Mouse (Mus musculus): ENCODE measurements around the gene Hoxb7.

Hoxb7 gene

DNA sequence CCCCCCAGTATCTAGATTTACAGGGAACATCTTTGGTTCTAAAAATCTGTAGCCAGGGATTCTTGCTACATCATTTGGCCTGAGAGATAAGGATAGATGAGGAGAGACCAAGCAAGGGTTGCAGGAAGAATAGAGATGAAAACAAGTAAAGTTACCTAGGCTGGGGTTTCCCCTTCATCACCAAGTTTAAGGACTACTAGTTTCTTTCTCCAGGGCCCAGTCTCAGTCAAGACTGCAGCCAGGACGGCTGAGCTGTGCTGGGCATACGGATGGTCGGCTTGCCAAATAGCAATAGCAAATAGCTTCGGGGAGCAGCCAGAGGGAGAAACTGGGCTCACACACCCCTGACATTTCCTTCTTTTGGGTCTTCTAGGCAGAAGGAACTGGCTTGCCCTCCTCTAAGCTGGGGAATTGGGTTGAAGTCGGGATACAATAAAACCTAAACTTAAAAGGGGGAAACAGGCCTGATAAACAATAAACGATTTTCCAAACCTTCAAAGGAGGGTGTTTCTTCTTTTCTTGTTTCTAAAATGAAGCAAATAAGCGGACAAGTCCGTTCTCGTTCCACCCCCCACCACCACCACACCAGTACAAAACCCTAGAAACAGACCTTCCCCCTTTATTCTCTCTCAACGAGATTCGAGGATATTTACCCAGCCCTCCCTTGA, 11.7 kb downstream of the Hoxb7 start:
- peak in 1 of 2 experiments; percentile 76 for DNase-seq (ENCODE audit: inconsistent age in 2 of 2, low spot score in 1 of 2)

DNA sequence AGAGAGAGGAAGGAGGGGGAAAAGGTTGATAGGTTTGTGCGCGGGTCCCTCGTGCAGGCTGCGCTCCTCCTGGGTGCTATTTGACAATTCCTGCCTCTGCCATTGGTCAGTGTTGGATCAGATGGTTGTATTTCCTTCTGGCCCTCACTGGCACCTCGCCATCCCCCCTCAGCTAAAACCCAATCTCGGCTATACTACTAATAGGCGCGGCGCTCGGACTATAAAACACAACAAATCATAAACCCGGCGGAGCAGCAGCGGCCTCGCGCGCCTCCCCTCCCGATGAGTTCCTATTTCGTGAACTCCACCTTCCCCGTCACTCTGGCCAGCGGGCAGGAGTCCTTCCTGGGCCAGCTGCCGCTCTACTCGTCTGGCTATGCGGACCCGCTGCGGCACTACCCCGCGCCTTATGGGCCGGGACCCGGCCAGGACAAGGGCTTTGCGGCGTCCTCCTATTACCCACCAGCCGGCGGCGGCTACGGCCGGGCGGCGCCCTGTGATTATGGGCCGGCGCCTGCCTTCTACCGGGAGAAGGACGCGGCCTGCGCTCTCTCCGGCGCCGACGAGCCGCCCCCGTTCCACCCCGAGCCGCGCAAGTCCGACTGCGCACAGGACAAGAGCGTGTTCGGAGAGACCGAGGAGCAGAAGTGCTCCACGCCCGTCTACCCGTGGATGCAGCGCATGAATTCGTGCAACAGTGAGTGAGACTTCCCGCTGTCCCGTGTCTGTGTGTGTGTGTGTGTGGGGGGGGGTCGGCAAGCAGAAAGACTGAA, 12.7 kb downstream of the Hoxb7 start:
- peak in 1 of 2 experiments; percentile 92 for DNase-seq (ENCODE audit: inconsistent age in 2 of 2, low spot score in 1 of 2)

DNA sequence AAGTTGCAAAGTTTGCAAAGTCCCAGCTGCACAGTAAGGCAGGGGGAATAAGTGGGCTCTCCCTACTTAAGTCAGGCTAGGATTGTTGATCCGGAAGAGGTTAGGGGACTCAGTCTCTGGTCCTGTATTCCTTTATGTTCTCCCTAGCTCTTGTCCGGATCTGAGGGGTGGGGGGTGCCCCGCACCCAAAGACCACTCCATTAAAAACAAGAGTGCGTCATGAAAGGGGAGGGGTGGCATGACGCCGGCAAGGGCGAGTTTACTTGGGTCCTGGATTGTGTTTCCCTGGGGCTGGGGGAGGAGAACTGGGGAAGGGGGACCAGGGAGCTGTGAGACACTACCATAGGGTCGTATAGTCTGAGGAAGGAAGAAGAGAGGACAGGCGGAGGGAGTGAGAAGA, 13.4 kb downstream of the Hoxb7 start:
- peak in 1 of 2 experiments; percentile 74 for DNase-seq (ENCODE audit: inconsistent age in 2 of 2, low spot score in 1 of 2)

DNA sequence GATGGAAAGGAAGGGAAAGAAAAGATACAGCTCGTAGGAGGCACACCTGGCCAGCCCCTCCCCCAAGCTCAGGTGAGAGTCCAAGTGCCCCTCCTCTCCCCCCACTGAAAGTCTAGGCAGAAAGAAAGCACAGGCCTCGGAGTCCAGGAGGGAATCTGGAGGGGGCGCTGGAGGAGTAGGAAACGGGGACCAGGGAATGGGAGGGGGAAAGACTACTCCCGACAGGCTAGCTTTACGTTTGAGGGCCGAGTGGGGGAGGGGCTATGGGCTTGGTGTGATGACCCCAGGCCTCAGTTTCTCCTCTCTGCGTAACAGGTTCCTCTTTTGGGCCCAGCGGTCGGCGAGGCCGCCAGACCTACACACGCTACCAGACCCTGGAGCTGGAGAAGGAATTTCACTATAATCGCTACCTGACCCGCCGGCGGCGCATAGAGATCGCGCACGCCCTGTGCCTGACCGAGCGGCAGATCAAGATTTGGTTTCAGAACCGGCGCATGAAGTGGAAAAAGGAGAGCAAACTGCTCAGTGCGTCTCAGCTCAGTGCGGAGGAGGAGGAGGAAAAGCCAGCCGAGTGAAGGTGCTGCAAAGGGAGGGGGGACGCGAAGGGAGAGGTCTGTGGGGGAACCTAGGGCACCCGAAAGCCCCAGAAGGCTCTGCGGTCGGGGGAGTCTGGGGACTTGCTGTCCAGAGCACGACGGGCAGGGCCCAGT, 14.1 kb downstream of the Hoxb7 start:
- peak; percentile 60 to 78 for DNase-seq (ENCODE audit: inconsistent age in 2 of 2, low spot score in 1 of 2)

DNA sequence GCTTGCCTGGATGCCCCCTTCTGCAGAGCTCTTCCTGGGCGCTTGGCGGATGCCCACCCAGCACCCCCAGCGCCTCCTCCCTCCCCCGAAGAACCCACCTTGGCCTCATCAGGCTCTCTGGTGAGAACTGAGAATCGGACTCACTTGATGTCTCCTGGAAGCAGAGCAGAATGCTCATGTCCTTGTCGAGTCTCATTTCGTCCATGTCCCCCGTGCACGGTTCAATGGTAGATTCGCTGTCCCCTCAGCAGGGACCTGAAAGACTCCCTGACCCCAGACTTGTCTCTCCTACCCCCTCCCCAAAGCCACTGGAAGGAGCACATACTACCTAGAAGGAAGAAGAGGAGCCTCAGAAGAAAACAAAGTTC, 14.6 kb downstream of the Hoxb7 start:
- no peak for DNase-seq (ENCODE audit: inconsistent age in 2 of 2, low spot score in 1 of 2)

DNA sequence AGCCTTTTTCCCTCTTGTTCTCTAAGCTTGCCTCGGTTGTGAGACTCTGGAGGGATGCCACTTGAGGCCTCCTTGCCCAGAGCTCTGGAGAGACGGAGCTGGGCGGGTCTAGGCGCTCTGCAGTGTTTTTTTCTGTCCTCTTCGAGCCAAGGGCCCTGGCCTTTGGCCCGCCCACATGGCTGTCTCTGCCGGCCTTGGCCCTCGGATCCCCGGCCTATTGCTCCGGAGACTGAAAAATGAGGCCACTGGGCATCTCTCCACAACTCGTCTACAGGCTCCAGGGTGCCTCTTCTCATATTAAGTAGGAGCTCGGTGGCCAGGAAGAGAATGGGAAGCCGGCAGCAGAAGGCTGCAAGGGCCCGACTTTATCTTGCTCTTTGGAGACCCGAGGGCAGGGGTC, 15.4 kb downstream of the Hoxb7 start:
- DNase-seq (ENCODE audit: inconsistent age in 2 of 2, low spot score in 1 of 2) = peak in 1 of 2 experiments; percentile 95

DNA sequence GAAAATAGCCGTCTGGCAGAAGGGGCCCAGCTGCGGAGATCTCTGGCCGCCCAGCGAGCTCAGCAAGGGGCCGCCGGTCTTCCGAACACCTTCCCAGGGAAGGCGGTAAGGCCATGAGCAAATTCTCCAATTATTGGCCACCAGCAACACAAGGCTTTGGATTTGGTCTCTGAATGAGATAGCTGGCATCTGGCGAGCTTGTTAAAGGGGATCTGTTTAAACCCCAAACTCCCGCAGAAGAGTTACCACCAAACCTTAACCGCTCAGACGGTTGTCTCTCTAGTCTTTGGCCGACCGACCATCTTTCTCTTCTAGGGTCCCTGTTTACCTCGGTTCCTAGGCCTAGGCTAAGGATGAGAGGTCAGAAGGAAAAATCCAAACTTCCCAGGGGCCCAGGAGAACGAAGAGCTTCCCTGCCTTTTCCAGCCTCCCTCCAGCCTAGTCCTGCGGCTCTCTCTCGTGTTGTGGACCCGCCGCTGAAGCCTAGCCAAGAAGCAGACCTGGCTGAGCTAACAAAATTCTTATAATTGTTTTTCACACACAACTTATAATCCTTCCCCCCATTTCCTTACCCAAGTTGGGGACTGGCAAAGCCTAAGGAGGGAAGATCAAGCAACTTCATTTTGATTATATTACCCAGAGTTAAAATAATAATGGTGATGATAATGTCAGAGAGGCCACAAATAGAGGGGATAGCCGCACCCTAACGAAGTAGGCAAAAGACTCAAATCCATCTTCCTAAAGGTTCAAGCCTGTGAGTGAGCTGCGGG, 16.1 kb downstream of the Hoxb7 start:
- peak in 1 of 2 experiments; percentile 76 for DNase-seq (ENCODE audit: inconsistent age in 2 of 2, low spot score in 1 of 2)

DNA sequence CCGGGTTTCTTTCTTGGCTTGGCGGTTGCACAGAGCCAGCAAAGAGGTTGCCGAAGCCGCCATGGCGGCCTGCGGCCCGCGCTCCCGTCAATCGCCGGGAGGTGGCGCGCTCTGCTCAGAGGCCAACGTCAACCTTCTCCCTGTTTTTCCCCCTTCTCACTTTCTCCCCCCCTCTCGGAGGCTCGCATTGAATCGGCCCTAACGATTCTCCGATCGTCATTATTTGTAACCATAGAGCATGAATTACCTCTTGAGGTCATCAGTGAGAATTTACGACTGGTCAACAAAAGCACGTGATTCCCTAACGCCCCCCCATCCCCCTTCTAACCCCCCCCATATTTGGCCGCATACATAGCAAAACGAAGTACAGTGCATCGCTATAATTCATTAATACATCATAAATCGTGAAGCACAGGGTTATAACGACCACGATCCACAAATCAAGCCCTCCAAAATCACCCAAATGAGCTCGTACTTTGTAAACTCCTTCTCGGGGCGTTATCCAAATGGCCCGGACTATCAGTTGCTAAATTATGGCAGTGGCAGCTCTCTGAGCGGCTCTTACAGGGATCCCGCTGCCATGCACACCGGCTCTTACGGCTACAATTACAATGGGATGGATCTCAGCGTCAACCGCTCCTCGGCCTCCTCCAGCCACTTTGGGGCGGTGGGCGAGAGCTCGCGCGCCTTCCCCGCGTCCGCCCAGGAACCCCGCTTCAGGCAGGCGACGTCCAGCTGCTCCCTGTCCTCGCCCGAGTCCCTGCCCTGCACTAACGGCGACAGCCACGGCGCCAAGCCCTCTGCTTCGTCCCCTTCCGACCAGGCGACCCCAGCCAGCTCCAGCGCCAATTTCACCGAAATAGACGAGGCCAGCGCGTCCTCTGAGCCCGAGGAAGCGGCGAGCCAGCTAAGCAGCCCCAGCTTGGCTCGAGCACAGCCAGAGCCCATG, 17.0 kb downstream of the Hoxb7 start, which contains the start of gene Hoxb5:
TSS of gene Hoxb5 (plus strand) at position 186 of the 949 bp plus-strand sequence.
- DNase-seq (ENCODE audit: inconsistent age in 2 of 2, low spot score in 1 of 2) = peak in 1 of 2 experiments; percentile 93

DNA sequence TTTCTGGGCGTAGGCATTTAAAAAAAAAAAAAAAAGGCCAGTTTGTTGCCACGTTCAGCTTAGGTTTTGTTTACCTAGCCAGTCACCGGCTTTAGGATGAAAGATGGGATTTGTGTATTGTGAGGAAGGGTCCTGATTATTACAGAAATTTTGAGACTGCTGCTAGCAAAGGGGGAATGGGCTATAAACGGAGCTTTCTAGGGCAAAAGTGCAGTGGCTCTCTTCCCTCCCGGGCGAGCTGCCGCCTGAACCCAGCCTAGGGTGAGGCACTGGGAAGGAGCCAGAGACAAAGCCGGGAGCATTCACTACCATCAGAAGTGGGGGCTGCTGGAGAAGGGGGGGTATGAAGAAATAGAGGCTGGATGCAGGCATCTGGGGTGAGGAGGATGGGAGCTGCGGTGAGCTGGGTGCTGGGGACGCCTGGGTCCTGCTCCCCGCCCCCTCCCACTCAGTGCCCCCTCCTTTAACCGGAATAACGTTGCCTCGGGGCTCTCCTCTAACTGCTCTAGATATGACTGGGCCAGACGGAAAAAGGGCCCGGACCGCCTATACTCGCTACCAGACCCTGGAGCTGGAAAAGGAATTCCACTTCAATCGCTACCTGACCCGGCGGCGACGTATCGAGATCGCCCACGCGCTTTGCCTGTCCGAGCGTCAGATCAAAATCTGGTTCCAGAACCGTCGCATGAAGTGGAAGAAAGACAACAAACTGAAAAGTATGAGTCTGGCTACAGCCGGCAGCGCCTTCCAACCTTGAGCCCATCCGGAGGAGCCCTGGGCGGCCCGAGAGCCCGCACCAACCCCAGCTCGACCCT, 18.2 kb downstream of the Hoxb7 start:
- DNase-seq (ENCODE audit: inconsistent age in 2 of 2, low spot score in 1 of 2) = peak; percentile 60 to 75

DNA sequence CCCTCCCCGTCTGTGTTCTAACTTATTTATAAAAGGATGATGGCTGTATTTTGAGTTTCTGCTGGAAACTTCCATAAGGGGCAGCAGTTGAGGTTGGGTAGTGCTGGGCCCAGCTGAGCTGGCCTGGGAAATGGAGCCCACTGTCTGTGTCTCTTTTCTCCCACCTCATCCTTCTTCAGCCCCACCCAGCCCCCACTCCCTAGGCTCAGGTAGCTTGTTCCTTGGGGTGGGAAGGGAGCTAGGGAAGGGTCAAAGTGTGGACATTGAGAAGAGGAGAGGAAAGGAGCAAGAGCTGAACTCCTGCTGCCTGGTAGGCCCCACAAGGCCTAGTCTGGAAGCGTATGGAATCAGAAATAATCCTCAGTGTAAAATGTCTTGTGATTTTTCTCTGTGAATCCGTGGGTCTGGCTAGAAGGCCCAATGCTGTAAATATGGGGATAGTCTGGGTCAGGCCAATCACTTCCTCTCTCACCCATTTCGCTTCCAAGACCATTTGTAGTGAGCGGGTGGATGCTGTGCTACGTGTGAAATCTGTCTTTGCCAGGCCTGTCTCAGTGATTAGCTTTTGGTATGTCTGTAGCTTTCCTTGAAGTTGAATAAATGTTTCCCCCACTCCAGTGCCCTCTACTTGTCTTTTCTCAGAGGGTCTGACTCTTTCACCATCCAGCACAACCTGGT, 19.2 kb downstream of the Hoxb7 start:
- peak in 1 of 2 experiments; percentile 73 for DNase-seq (ENCODE audit: inconsistent age in 2 of 2, low spot score in 1 of 2)

DNA sequence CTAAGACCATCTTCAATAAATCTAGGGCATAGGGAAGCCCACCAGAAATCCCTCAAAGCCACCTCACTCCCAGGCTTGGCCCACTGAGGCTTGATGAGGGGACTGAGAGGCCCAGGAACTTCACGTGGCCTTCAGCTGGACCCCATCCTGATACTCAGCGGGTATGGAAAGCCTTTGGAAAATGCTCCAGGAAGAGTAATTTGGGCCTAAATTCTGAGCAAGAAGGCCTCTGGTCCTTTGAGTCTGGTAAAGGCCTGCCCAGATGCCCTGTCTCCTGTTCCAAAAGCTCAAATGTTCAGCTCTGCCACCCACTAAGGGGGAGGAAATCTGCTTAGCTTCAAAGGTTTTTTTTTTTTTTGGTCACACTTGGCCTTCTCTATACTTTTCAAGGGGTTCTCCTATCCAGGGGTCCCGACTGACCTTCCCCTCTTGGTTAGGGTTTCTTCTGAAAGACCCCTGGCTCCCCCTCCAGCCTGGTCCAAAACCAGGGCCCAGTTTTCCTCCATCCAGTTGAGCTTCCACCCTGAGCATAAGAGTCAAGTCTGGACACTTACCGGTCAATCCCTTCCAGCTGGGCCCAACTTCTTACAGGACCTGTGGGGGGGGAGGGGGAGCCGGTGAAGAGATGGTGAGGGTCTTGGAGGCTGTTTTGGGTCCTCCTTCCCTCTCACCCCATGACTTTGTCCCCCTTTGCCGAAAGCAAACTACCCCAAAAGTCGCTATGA, 19.9 kb downstream of the Hoxb7 start:
- DNase-seq (ENCODE audit: inconsistent age in 2 of 2, low spot score in 1 of 2) = no peak

DNA sequence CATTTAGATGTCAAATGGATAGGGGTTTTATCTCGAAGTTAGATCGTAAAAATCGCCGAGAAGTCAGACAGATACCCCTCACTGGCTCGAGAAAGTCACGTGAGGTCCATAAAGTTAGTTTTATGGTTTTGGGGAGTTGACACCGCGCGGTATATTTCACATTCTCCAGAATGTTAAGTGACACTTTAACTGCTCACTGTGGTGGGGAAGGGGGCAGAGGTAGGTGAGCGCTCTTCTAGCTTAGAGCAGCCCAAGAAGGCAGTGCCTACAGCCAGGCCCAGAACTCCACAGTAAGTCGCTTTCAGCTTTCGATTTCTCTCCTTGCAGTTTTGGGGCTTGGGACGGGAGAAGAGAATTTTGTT, 20.5 kb downstream of the Hoxb7 start:
- DNase-seq (ENCODE audit: inconsistent age in 2 of 2, low spot score in 1 of 2) = peak in 1 of 2 experiments; percentile 66

DNA sequence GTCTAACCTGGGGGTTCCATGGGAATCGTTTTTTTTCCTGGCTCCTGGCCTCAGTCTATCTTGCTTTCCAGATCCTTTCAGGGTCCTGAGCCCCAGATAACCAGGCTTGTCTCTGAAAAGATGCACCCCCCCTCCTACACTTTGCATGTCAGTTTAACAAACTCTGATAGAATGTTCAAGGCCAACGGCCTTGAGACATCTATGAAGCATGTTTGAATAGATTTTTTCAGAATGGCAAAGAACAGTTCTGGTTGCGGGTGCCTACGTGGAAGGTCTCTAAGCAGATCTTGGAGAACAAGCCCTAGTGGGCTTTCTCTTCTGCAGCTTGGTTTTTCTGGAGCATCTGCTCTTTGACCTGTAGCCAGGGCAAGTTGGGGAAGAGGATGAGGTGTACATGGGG, 22.3 kb downstream of the Hoxb7 start:
- peak in 1 of 2 experiments; percentile 77 for DNase-seq (ENCODE audit: inconsistent age in 2 of 2, low spot score in 1 of 2)

DNA sequence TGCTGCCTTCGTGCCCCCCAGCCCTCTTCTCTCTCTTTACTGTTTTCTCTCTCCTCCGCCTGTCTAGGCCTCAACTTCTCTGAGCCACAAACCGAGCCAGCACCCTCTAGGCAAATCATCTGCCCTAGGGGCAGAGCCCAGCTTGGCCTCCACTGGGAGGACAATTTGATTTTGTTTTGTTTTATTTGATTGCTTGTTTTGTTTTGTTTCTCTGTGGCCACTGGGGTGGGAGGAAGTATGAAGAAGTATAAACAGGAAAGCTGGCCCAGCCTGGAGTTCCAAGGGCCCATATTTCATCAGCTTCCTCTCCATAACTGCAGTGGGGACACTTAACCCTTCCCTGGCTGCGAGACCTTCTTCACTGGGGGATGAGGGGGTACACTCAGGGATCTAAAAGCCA, 22.9 kb downstream of the Hoxb7 start:
- DNase-seq (ENCODE audit: inconsistent age in 2 of 2, low spot score in 1 of 2) = peak in 1 of 2 experiments; percentile 63

DNA sequence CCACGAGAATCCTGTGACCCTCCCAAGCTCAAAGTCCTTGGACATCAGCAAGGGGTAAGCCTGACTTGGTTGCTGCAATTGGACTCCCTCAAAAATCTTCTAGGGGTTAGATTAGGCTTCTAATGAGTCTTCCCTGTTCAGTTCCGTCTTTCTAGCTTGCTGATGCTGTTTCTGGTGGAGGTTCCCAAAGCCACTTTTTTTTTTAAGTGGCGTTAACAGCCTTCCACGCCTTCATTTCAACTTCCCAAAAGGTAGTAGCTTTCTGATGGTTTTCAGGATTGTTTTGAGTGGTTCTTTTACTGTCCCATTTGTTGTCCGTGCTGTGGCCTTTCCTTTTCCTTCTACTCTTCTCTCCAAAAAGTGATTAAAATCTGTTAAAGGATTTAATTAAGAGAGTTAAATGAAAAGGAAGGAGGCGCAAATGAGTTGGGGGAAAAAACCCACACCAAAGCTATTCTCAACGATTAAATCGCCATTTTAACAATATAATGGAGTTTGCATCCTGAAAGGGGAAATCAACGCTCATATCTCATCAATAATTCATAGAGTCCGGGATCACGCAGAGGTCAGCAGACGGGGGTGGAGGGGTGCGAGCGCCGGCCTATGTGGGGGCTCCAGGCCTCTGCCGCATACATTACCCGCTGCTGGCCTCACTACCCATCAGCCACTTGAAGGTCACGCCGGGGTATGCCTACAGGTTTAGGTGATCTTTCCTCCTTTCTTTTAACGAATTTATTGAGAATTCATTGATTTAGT, 23.9 kb downstream of the Hoxb7 start:
- DNase-seq (ENCODE audit: inconsistent age in 2 of 2, low spot score in 1 of 2) = peak in 1 of 2 experiments; percentile 77

DNA sequence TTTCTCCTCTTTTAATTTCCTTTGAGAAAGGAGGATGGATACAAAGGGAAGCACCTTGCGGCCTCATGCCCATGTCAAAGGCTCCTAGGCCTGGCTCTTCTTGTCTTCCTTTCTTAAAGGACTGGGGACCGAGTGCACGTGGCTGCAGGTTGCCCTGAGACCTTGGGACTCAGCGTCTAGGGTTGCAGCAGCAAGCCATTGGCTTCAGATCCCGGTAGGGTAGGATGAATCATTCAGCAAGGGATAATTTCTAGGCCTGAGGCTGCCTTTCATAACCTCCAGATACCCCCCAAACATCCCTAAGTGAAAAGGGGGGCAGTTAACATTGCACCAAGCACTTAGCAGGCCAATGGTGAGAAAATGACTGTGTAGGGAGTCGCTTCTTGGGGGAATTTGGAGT, 24.7 kb downstream of the Hoxb7 start:
- peak in 1 of 2 experiments; percentile 79 for DNase-seq (ENCODE audit: inconsistent age in 2 of 2, low spot score in 1 of 2)
